Mouse (Mus musculus): ENCODE measurements around the gene Olfr522.
A peak's percentile ranks its signal among the peaks of the same experiment; 100 is the strongest.

DNA sequence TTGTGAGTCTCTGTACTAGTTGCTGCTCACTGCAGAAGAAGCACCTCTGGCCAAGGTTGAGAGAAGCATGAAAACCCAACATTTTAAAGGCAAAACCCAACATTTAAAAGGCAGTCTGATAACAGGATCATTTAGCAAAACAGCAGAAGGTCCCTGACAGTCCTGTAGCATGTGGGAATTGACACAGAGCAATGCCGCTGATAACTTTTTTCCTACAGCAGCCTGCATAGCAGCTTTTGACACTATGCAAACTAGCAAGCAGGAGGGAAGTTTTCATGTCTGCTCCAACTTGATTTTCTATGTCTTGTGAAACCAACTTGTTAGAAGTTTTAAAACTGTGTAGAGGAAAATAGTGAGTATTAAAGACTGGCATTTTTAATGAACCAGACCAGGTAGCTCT is 40.2 kb downstream of the Olfr522 start:
- TF ChIP-seq HCFC1 (IDR thresholded peaks at IDR 0.05; ENCODE audit: low read depth, low read length) (no peak), CTCF (conservative IDR thresholded peaks at IDR 0.05 in 1 of 2, IDR thresholded peaks at IDR 0.05 in 1 of 2; ENCODE audit: low read depth in 2 of 2, low read length in 2 of 2) (no peak), POLR2A (IDR thresholded peaks at IDR 0.05; ENCODE audit: low read depth, low read length) (no peak), GABPA (IDR thresholded peaks at IDR 0.05; ENCODE audit: insufficient replicate concordance, low read depth, low read length) (no peak), USF1 (IDR thresholded peaks at IDR 0.05; ENCODE audit: low read depth, low read length) (no peak), SIN3A (IDR thresholded peaks at IDR 0.05; ENCODE audit: low read length) (peak; percentile 78), MAZ (IDR thresholded peaks at IDR 0.05; ENCODE audit: low read depth, low read length) (no peak), PAX5 (IDR thresholded peaks at IDR 0.05; ENCODE audit: low read length) (no peak), ZC3H11A (IDR thresholded peaks at IDR 0.05; ENCODE audit: low read depth, low read length) (no peak), ELF1 (IDR thresholded peaks at IDR 0.05; ENCODE audit: low read depth, low read length) (no peak), POLR2AphosphoS2 (IDR thresholded peaks at IDR 0.05; ENCODE audit: low read depth, low read length) (no peak), BHLHE40 (IDR thresholded peaks at IDR 0.05; ENCODE audit: low read depth, low read length) (no peak), EP300 (IDR thresholded peaks at IDR 0.05; ENCODE audit: low read length) (peak; percentile 16; the same call in 1 of the 2 replicates)

Data from CH12.LX (cell line).